Mouse (Mus musculus) olfactory bulb, adult 2 months (tissue): ENCODE measurements around the gene Csnk1d. TPM values are rescaled to one million over a fixed set of nuclear protein-coding genes. Genes with fewer than 3 reads are reported as not detected.

Experiments used
- H3K27ac ChIP-seq: fragments of 200-500 bp; 2 replicates; pipeline ENCODE4 v1.5.1; 2012; ENCODE audit warnings: low read depth, low read length; ENCODE audit not compliant: insufficient read depth
- H3K4me1 ChIP-seq: fragments of 200-500 bp; 2 replicates; pipeline ENCODE4 v1.6.1; 2012; ENCODE audit warnings: low read length; ENCODE audit not compliant: control insufficient read depth, insufficient read depth
- H3K4me3 ChIP-seq: fragments of 200-500 bp; 2 replicates; pipeline ENCODE4 v1.5.1; 2012; ENCODE audit warnings: mild to moderate bottlenecking, low read depth, low read length, moderate library complexity; ENCODE audit not compliant: insufficient read depth
- CTCF ChIP-seq: fragments of 200-500 bp; IDR thresholded peaks from 2 replicates; pipeline ENCODE4 v1.5.1; 2012; ENCODE audit warnings: low read depth, mild to moderate bottlenecking, low read length, moderate library complexity; ENCODE audit not compliant: insufficient read depth
- POLR2A ChIP-seq: fragments of 200-500 bp; IDR thresholded peaks from 2 replicates; pipeline ENCODE4 v1.6.1; 2012; ENCODE audit warnings: mild to moderate bottlenecking, low read depth, low read length, moderate library complexity; ENCODE audit not compliant: insufficient read depth
- WGBS: fragments of 180-500 bp; shearing (Covaris S2); methylation state at CpG from one replicate; pipeline ENCODE4 v1.1.7; 2018; 5-methylcytosine and 5-hydroxymethylcytosine counted together
- polyA plus RNA-seq: library from polyadenylated mRNA; stranded (reverse); fragments of >200 nt; gene quantifications from 2 replicates; pipeline ENCODE4 v1.2.4, GENCODE M21; 2012; ENCODE audit warnings: low replicate concordance; ENCODE audit not compliant: missing spikeins, insufficient read depth, insufficient read length

Csnk1d gene
- polyA plus RNA-seq, 1 experiment: not detected

- Histone ChIP-seq H3K4me3 (peak overlapping the region; percentile 100), H3K27ac (peak overlapping the region; percentile 19; the same call in 1 of the 2 replicates), H3K4me1 (peaks cover 22% of the 10 kb centered on the region)
- no peak for TF ChIP-seq CTCF
- no peak for TF ChIP-seq POLR2A
- 4% methylated on average over 29 of the region's 35 CpGs for WGBS
Measured at GRCm38 (mm10) chr11:120990126-120990781, 876 bp downstream of the Csnk1d start.

DNA sequence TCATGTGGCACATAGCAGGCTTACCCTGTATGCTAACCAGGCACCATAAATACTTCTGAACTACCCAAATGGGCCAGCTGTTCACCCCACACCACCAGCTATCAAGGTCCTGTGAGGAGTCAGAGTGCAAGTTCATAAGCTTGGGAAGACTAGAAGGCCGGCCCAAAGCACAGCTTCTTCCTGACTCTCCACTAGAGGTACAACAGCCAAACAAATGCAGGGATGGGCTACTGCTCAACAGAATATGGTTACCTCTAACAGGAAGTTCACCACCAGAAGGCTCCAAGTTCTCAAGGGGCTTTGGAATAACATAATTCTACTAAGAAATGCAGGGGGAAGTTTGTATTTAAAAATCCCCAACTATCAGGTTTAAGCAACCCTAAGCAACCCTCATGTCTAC lies 1.6 kb downstream of the Csnk1d start:
- Histone ChIP-seq H3K4me3 (peak overlapping the region; percentile 25), H3K4me1 (peaks cover 22% of the 10 kb centered on the region), H3K27ac (no peak overlapping the region)
- 3% methylated on average over 1 of the region's 1 CpGs for WGBS
- TF ChIP-seq CTCF: no peak
- no peak for TF ChIP-seq POLR2A

- 24% methylated on average over 4 of the region's 4 CpGs for WGBS
- H3K4me3 ChIP-seq: no peak overlapping the region
- peaks cover 21% of the 10 kb centered on the region for H3K4me1 ChIP-seq
- no peak overlapping the region for H3K27ac ChIP-seq
- TF ChIP-seq POLR2A (no peak), CTCF (no peak)
Measured at GRCm38 (mm10) chr11:120988410-120988809, 2.7 kb downstream of the Csnk1d start.

DNA sequence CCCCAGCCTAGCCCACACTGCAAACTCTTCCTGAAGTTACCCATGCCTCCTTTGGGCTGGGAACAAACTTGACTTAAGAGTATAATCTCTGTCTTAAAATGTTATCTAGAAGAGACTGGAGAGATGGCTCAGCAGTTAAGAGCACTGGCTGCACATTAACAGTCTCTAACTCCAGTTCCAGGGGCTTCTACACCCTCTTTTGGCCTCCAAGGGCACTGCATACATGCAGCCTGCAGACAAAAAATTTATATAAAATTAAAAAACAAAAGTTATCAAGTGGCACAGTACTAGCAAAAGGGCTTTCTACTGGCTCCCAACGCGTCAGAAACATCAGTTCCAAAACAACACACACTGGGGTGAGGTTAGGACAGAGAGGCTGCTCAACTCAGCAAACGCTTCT lies 3.5 kb downstream of the Csnk1d start:
- Histone ChIP-seq H3K4me3 (no peak overlapping the region), H3K4me1 (peaks cover 18% of the 10 kb centered on the region), H3K27ac (no peak overlapping the region)
- WGBS: 50% methylated on average over 3 of the region's 3 CpGs
- TF ChIP-seq CTCF (no peak), POLR2A (no peak)

DNA sequence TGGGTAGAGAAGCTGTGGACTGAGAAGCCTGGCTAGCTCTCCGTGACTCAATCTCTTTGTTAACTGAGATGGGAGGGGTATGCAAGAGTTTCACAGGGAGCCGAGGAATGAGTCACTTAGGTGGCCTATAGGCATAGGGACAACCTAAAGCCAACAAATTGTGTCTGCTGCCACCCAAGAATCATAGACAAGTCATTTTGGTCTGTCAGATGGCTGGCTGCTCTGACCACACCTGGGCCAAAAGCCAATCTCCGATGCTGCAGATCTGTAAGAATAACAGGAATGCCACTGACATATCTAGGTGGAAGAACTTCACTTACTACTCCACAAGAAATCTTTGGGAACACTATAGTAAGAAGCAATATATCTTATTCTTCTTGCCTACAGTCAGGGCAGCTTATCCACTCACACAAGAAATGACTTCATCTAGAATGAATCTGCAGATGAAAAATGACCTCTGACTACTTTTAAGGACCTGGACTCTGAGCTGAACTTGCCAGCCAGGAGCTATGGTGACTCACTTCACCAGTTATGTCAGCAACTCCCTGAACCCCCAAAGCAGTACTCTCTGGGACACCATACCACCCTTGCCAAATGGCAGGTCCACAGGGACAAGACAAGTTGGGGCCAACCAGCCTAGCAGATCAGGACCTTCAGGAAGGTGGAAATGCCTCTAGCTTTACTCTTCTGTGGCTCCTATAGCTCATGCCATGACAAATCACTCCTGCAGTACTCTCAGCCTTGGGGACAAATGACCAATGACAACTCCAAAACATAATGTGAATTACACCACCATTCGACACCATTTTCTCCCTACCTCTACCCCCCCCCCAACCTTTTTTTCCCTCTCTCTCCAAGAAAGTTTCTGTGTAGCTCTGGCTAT lies 6.4 kb downstream of the Csnk1d start:
- Histone ChIP-seq H3K4me3 (no peak overlapping the region), H3K27ac (no peak overlapping the region), H3K4me1 (peaks cover 12% of the 10 kb centered on the region)
- 43% methylated on average over 4 of the region's 4 CpGs for WGBS
- TF ChIP-seq POLR2A (no peak), CTCF (no peak)

DNA sequence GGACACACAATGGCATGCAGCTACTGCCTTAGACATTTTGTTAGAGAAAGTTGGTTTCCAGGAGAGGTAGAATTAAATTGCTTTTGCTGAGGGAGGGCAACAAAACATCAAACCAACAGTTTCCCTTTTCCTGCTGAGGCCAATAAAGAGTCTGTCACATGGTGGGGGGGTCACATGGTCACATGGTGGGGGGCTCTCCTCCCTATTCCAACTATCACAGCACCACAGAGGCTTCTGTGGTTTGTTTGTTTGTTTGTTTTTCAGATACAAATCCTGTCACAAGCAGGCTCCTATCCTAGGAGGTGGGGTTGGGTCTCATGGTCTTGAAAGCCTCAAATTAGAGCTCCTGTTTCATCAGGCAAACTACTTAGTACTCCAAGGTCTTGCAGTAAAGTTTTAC lies 8.7 kb downstream of the Csnk1d start:
- Histone ChIP-seq H3K4me1 (peaks cover 7% of the 10 kb centered on the region), H3K27ac (no peak overlapping the region), H3K4me3 (no peak overlapping the region)
- TF ChIP-seq POLR2A (no peak), CTCF (no peak)

DNA sequence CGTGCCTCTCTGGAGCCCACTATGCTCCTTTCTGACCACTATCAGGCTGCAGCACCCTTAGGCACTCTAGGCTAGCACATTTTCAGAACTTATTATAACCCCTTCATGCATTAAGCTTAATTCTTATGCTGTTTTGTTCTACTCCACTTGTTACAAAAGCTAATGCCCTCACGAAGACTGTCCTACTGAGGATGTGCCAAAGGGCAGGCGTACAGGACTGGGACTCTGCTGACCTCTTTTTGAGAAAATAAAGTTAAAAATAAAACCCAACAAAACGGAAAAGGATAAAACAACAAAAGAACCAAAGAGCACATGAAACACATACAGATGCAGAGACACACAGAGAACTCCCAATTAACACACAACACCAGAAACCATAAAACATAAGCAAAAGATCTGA lies 9.5 kb downstream of the Csnk1d start:
- H3K4me1 ChIP-seq: peaks cover 7% of the 10 kb centered on the region
- H3K4me3 ChIP-seq: no peak overlapping the region
- TF ChIP-seq CTCF: no peak
- WGBS: 57% methylated on average over 4 of the region's 4 CpGs
- H3K27ac ChIP-seq: no peak overlapping the region

- TF ChIP-seq POLR2A (no peak), CTCF (no peak)
- H3K4me3 ChIP-seq: no peak overlapping the region
- 71% methylated on average over 9 of the region's 9 CpGs for WGBS
- H3K27ac ChIP-seq: no peak overlapping the region
- peaks cover 7% of the 10 kb centered on the region for H3K4me1 ChIP-seq
Measured at GRCm38 (mm10) chr11:120980427-120981035, 10.6 kb downstream of the Csnk1d start.

- WGBS: 78% methylated on average over 8 of the region's 8 CpGs
- TF ChIP-seq POLR2A (no peak), CTCF (no peak)
- H3K27ac ChIP-seq: no peak overlapping the region
- no peak overlapping the region for H3K4me3 ChIP-seq
- H3K4me1 ChIP-seq: peaks cover 7% of the 10 kb centered on the region
Measured at GRCm38 (mm10) chr11:120979711-120980426, 11.3 kb downstream of the Csnk1d start.
